Mouse (Mus musculus): ENCODE measurements around the gene Vnn3. TPM values are rescaled to one million over a fixed set of nuclear protein-coding genes. Genes with fewer than 3 reads are reported as not detected.

Vnn3 gene
- total and polyA plus RNA-seq, 3 experiments = not detected

DNA sequence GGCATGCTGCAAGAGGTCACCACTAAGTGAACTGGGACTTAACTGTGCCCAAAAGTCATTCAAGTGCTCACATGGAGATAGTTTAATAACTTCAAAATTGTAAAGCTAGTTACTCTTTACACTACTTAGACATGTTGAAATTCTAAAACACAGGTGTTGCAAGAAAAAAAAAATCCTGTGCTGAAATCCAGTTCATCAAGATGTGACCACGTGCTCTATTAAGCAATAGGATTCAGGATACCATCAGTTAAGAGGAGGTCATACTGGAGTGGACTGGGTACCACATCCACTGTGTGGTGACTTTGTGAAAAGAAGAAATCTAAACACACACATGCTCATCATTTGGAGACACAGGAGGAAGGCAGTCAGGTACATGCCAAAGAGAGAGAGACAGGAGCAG, 41.7 kb downstream of the Vnn3 start:
- Histone ChIP-seq H3K9me3 (replicated peaks; ENCODE audit: insufficient read depth, low read length) (no peaks in the 10 kb centered on the region), H3K4me3 (ENCODE audit: control insufficient read depth in 1 of 2, insufficient read depth in 1 of 2, low read depth in 2 of 2, low read length in 2 of 2) (no peak overlapping the region), H3K27ac (ENCODE audit: control insufficient read depth, low read depth, low read length) (no peak overlapping the region), H3K79me2 (ENCODE audit: control insufficient read depth, insufficient read depth, low read length, poor library complexity) (no peaks in the 10 kb centered on the region), H3K27me3 (ENCODE audit: control insufficient read depth in 1 of 2, insufficient read depth in 2 of 2, low read length in 2 of 2) (no peaks in the 10 kb centered on the region), H3K36me3 (ENCODE audit: control insufficient read depth in 1 of 2, insufficient read depth in 2 of 2, low read length in 2 of 2) (no peaks in the 10 kb centered on the region), H3K9ac (ENCODE audit: control insufficient read depth, low read depth, low read length, poor library complexity, severe bottlenecking) (no peak overlapping the region), H3K4me1 (ENCODE audit: control insufficient read depth in 1 of 2, insufficient read depth in 2 of 2, low read length in 2 of 2) (no peaks in the 10 kb centered on the region)
- DNase-seq (ENCODE audit: low read depth, low spot score) = no peak
- TF ChIP-seq BHLHE40 (IDR thresholded peaks at IDR 0.05; ENCODE audit: borderline replicate concordance, low read depth, low read length) (no peak), ZKSCAN1 (IDR thresholded peaks at IDR 0.05; ENCODE audit: low read depth, low read length) (no peak), USF2 (IDR thresholded peaks at IDR 0.05; ENCODE audit: borderline replicate concordance in 1 of 2, insufficient read depth in 1 of 2, low read depth in 1 of 2, low read length in 2 of 2) (no peak), TBP (IDR thresholded peaks at IDR 0.05; ENCODE audit: low read depth, low read length) (no peak), NRF1 (IDR thresholded peaks at IDR 0.05; ENCODE audit: insufficient read depth, low read depth, low read length, poor library complexity, severe bottlenecking) (no peak), USF1 (IDR thresholded peaks at IDR 0.05; ENCODE audit: low read depth, low read length) (no peak), ETS1 (IDR thresholded peaks at IDR 0.05; ENCODE audit: low read depth, low read length) (no peak), ZMIZ1 (IDR thresholded peaks at IDR 0.05; ENCODE audit: low read depth, low read length) (no peak), MYB (IDR thresholded peaks at IDR 0.05; ENCODE audit: low read depth, low read length) (no peak), TCF12 (IDR thresholded peaks at IDR 0.05; ENCODE audit: low read depth, low read length) (no peak), CHD2 (IDR thresholded peaks at IDR 0.05; ENCODE audit: low read length) (no peak), POLR2AphosphoS5 (IDR thresholded peaks at IDR 0.05; ENCODE audit: borderline replicate concordance, low read depth, low read length) (no peak), POLR2A (IDR thresholded peaks at IDR 0.05; ENCODE audit: control insufficient read depth in 1 of 2, insufficient read depth in 1 of 2, low read depth in 1 of 2, low read length in 2 of 2, poor library complexity in 1 of 2) (no peak), UBTF (IDR thresholded peaks at IDR 0.05; ENCODE audit: borderline replicate concordance, insufficient read depth, low read depth, low read length) (no peak), CTCF (IDR thresholded peaks at IDR 0.05 in 2 of 3, conservative IDR thresholded peaks at IDR 0.05 in 1 of 3; ENCODE audit: control insufficient read depth in 1 of 3, insufficient read depth in 1 of 3, low read depth in 2 of 3, low read length in 3 of 3, poor library complexity in 1 of 3, severe bottlenecking in 1 of 3) (no peak), JUND (IDR thresholded peaks at IDR 0.05; ENCODE audit: low read depth, low read length) (no peak), MAX (IDR thresholded peaks at IDR 0.05; ENCODE audit: low read length) (no peak), MXI1 (IDR thresholded peaks at IDR 0.05; ENCODE audit: low read depth, low read length) (no peak), E2F4 (IDR thresholded peaks at IDR 0.05; ENCODE audit: borderline replicate concordance, low read depth, low read length) (no peak), HCFC1 (IDR thresholded peaks at IDR 0.05; ENCODE audit: low read depth, low read length) (no peak)
